Mouse (Mus musculus) CH12.LX (cell line): Measurements from ENCODE around the gene Cct2.

Experiments used
- BHLHE40 ChIP-seq: IDR thresholded peaks from 2 replicates; pipeline ENCODE4 v1.6.1; 2011; ENCODE audit warnings: mild to moderate bottlenecking, low read depth, low read length, improper control_type of control experiment
- CHD1 ChIP-seq: IDR thresholded peaks from 2 replicates; pipeline ENCODE4 v1.6.1; 2012; ENCODE audit warnings: low read depth, low read length, improper control_type of control experiment, inconsistent platforms
- CHD2 ChIP-seq: IDR thresholded peaks from 2 replicates; pipeline ENCODE4 v1.6.1; 2011; ENCODE audit warnings: low read length, improper control_type of control experiment
- CTCF ChIP-seq, 2 experiments: IDR thresholded peaks in 1 of 2; conservative IDR thresholded peaks in 1 of 2; 2 replicates each; pipeline ENCODE4 v1.5.1; 2011 to 2012; ENCODE audit warnings: low read depth in 2 of 2, low read length in 2 of 2, improper control_type of control experiment in 1 of 2, inconsistent platforms in 1 of 2, mild to moderate bottlenecking in 1 of 2, moderate library complexity in 1 of 2
- HCFC1 ChIP-seq: IDR thresholded peaks from 2 replicates; pipeline ENCODE4 v1.6.1; 2012; ENCODE audit warnings: low read depth, mild to moderate bottlenecking, inconsistent platforms, low read length, improper control_type of control experiment
- JUN ChIP-seq: IDR thresholded peaks from 2 replicates; pipeline ENCODE4 v1.6.1; 2011; ENCODE audit warnings: low read depth, mild to moderate bottlenecking, low read length, improper control_type of control experiment, moderate library complexity; ENCODE audit not compliant: insufficient read depth
- KAT2A ChIP-seq: IDR thresholded peaks from 2 replicates; pipeline ENCODE4 v1.6.1; 2012; ENCODE audit warnings: low read length, improper control_type of control experiment, inconsistent platforms; ENCODE audit not compliant: insufficient replicate concordance
- MAX ChIP-seq: IDR thresholded peaks from 2 replicates; pipeline ENCODE4 v1.6.1; 2011; ENCODE audit warnings: low read length, improper control_type of control experiment
- POLR2A ChIP-seq: IDR thresholded peaks from 2 replicates; pipeline ENCODE4 v1.6.1; 2011; ENCODE audit warnings: low read depth, mild to moderate bottlenecking, improper control_type of control experiment, low read length
- SIN3A ChIP-seq: IDR thresholded peaks from 2 replicates; pipeline ENCODE4 v1.6.1; 2012; ENCODE audit warnings: low read length, improper control_type of control experiment, inconsistent platforms
- TCF12 ChIP-seq: IDR thresholded peaks from 2 replicates; pipeline ENCODE4 v1.6.1; 2014; ENCODE audit warnings: low read depth, mild to moderate bottlenecking, inconsistent platforms, low read length, improper control_type of control experiment
- USF2 ChIP-seq: conservative IDR thresholded peaks from 2 replicates; pipeline ENCODE4 v1.6.1; 2011; ENCODE audit warnings: low read depth, low read length, improper control_type of control experiment

GRCm38 (mm10) chr10:117105015-117105414 lies 41.4 kb upstream of the Cct2 start:
- TF ChIP-seq CHD1 (no peak), JUN (no peak), CTCF (conservative IDR thresholded peaks at IDR 0.05 in 1 of 2, IDR thresholded peaks at IDR 0.05 in 1 of 2; ENCODE audit: low read depth in 2 of 2, low read length in 2 of 2) (no peak), POLR2A (no peak), CHD2 (no peak), USF2 (no peak), HCFC1 (no peak), MAX (no peak), SIN3A (no peak), KAT2A (no peak), TCF12 (no peak), BHLHE40 (no peak)
